Comparison of ENCODE assay signal across 9 mouse cellular contexts in genomic region chr9:123509638-123510604, GRCm38 (mm10). TPM values are rescaled to one million over a fixed set of nuclear protein-coding genes. Genes with fewer than 3 reads are reported as not detected.
DNase-seq lines count a peak whose midpoint lies in the region; ATAC-seq lines count a peak whose summit lies in the region.
"Had no signal": no experiment of that assay in that cellular context is flagged by ENCODE, and none has a peak within 500 bp of the region (broad histone marks: within the 10 kb centered on the region; RNA-seq: fewer than 3 reads in every experiment).

No protein-coding gene starts in this region.

- no peak overlapping the region for H3K9ac ChIP-seq in hindbrain, embryonic 16.5 days (ENCODE audit: low read depth, low read length)

- H3K27me3 ChIP-seq in hindbrain, embryonic 16.5 days (replicated peaks; ENCODE audit: control insufficient read depth, insufficient read depth, low read length): no peaks in the 10 kb centered on the region

- no peaks in the 10 kb centered on the region for H3K4me1 ChIP-seq in hindbrain, embryonic 16.5 days (ENCODE audit: control insufficient read depth, insufficient read depth, low read depth, low read length)

- H3K36me3 ChIP-seq in hindbrain, embryonic 16.5 days (ENCODE audit: control insufficient read depth, insufficient read depth, low read length): no peaks in the 10 kb centered on the region

- ATAC-seq in hindbrain, embryonic 16.5 days: peak; percentile 79; the same call in 1 of the 2 replicates
- peak; percentile 76 for ATAC-seq in monocyte, adult 5-6 weeks (replicated peaks; ENCODE audit: insufficient number of reproducible peaks, low FRiP score, low TSS enrichment, poor library complexity, severe bottlenecking)

- H3K27ac ChIP-seq in hindbrain, embryonic 16.5 days (ENCODE audit: low read depth, low read length): no peak overlapping the region

- no peaks in the 10 kb centered on the region for H3K9me3 ChIP-seq in hindbrain, embryonic 16.5 days (ENCODE audit: control insufficient read depth, low read length)

- H3K4me3 ChIP-seq in hindbrain, embryonic 16.5 days (ENCODE audit: low read length): no peak overlapping the region

- no peak overlapping the region for H3K4me2 ChIP-seq in hindbrain, embryonic 16.5 days (ENCODE audit: low read length)

- 70% methylated on average over 8 of the region's 8 CpGs for WGBS in hindbrain, embryonic 16.5 days

- DNase-seq in kidney, adult 18-20 months: peak; percentile 52
- DNase-seq in kidney, adult 8-10 months: no peak
- DNase-seq in CD8-positive naive resting alpha-beta T cell, adult 2 months (ENCODE audit: low read depth in 2 of 2, low spot score in 2 of 2): peak; percentile 69 to 71
- no peak for DNase-seq in adrenal gland, postnatal 14 days
- no peak for DNase-seq in embryo, embryonic 10.5 days (ENCODE audit: low spot score)
- no peak for DNase-seq in cerebellum, adult 11 months
- DNase-seq: heart, postnatal 10 days had no signal

RNA-seq across cellular contexts. Expression of gene Sacm1l, which starts 19.6 kb away (rescaled TPM):
- polyA plus RNA-seq in hindbrain, embryonic 16.5 days (2015; fragmentation: Nextera tagmentation; extraction: Ambion mirVana): 57.8 and 58.5 TPM in 2 replicates
- 44.7 to 69.1 TPM (median 57.9 TPM) in 3 replicates for total RNA-seq in monocyte, adult 5-6 weeks (2017)
- 112 and 125 TPM in 2 replicates for total RNA-seq in adrenal gland, postnatal 14 days (2021)

RNA-seq across cellular contexts. Expression of gene Limd1, which starts 31.4 kb away (rescaled TPM):
- polyA plus RNA-seq in hindbrain, embryonic 16.5 days (2015; fragmentation: Nextera tagmentation; extraction: Ambion mirVana): 12.2 and 15.5 TPM in 2 replicates
- 54.7 to 68.7 TPM (median 65.2 TPM) in 3 replicates for total RNA-seq in monocyte, adult 5-6 weeks (2017)
- total RNA-seq in adrenal gland, postnatal 14 days (2021): 33.2 and 36.8 TPM in 2 replicates

Comparison
In these comparisons a context has a peak if more than half of its experiments do, and no peak if none do; other contexts are left out.
1. DNase-seq: peak in kidney, adult 18-20 months (single experiment) and CD8-positive naive resting alpha-beta T cell, adult 2 months (2 of 2); none in kidney, adult 8-10 months (0 of 2), adrenal gland, postnatal 14 days (single experiment), embryo, embryonic 10.5 days (single experiment) and cerebellum, adult 11 months (single experiment).